Mouse (Mus musculus) spleen, postnatal 36 days (tissue): ENCODE results near the gene Stat5a.

Experiments used
- DNase-seq, 2 experiments: peaks; one replicate each; pipeline ENCODE4 v3.0.0; 2022; ENCODE audit warnings: low spot score in 2 of 2, mixed read lengths in 1 of 2

Stat5a gene

GRCm38 (mm10) chr11:100836923-100837702 is 22.0 kb upstream of the Stat5a start:
- no peak for DNase-seq

DNA sequence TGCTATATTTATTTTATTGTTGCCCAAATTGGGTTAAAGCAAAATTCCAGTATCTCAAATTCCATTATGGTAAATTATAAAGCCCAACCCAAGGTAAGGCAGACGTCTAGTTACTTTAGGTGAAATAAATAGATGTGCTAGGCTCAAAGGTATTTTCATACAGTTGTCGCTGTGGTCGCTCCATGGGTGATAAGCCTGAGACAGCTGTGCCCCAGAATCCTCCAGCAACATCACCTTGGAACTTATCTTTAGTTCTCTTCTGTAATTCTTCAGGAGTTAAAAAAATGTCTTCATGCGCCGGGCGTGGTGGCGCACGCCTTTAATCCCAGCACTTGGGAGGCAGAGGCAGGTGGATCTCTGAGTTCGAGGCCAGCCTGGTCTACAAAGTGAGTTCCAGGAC is 20.3 kb upstream of the Stat5a start:
- DNase-seq, result no peak

DNA sequence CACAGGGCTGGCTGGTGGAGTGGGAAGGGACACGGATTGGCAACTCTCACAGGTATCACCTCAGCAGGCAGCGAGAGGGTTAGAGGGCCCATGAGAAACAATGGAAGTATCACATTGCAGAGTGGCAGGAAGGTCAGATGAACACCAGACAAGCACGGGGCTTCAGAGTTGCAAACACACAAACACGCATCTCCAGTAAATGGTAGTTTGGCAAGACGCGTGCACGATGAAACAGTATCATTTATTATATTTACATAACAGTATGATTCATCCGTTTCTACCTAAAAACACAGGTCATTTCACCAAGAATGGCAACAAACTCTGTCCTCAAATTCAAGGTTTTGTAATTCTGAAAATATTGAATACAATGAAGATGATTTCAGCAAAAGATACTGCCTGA is 19.6 kb upstream of the Stat5a start:
- DNase-seq, result no peak

DNA sequence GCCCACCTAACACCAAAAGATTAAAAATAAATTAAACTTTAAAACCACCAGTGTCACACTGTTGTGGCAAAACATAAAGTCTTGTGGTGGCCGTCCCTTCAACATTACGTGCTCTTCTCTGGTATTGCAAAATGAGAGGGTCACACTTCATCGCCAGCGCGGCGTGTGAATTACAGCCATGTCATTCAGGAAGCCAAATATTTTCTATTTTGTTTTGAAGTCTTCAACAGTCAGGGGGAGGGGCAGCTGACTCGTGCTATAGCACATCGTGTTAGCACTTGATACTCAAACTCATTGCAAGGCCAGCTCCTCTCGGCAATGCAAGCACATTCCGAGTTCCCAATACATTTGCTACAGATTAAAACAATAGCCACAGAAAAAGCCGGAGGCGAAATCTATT is 18.3 kb upstream of the Stat5a start:
- DNase-seq, result peak in 1 of 2 experiments; percentile 53

DNA sequence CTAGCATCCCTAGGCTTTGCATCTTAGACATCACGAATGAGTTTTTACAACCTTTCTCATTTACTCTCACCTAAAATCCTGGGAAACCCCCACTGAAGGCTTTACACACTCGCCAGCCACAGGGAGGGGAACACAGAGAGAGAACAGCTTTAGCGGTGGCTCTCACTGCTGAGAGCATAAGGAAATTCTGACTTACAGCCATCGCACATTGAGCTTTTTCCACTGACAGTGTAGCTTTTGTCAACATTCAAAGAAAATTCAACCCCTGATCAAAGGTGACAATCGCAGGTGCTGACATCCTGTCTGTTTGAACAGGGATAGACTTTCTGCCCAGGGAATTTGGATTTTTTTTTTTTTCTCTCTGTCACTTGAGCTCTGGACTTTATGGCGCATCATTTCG is 17.1 kb upstream of the Stat5a start:
- no peak for DNase-seq

DNA sequence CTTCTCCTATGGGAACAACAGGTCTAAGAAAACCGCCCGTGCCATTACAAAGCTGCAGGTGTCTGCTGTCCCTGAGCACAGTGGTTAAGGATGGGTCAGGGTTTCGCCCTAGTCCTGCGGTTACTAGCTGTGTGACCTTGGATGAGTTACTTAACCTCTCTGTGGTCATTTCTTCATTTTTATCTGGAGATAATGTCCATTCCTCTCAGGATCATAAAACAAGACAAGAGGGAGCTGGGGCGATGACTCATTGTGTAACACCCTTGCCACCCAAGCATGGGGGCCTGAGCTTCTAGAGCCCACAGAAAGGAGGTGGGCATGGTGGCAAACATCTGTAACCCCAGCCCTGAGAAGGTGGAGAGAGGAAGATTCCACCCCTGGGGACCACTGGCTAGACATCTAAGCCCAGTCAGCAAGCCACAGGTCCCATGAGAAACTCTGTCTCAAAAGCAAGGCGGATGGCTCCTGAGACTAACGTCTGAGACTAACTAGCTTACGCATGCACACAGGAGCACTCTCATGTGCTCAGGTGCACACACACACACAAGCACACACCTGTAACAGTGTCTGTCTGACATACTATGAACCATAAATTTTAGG is 16.0 kb upstream of the Stat5a start:
- no peak for DNase-seq

- DNase-seq, result no peak
Measured at GRCm38 (mm10) chr11:100844121-100844520, 15.0 kb upstream of the Stat5a start.

GRCm38 (mm10) chr11:100845793-100846192 is 13.4 kb upstream of the Stat5a start:
- no peak for DNase-seq

GRCm38 (mm10) chr11:100847572-100847971 is 11.6 kb upstream of the Stat5a start:
- DNase-seq, result no peak

- DNase-seq, result no peak
Measured at GRCm38 (mm10) chr11:100848080-100848479, 11.1 kb upstream of the Stat5a start.

GRCm38 (mm10) chr11:100848789-100849379 is 10.3 kb upstream of the Stat5a start:
- no peak for DNase-seq

DNA sequence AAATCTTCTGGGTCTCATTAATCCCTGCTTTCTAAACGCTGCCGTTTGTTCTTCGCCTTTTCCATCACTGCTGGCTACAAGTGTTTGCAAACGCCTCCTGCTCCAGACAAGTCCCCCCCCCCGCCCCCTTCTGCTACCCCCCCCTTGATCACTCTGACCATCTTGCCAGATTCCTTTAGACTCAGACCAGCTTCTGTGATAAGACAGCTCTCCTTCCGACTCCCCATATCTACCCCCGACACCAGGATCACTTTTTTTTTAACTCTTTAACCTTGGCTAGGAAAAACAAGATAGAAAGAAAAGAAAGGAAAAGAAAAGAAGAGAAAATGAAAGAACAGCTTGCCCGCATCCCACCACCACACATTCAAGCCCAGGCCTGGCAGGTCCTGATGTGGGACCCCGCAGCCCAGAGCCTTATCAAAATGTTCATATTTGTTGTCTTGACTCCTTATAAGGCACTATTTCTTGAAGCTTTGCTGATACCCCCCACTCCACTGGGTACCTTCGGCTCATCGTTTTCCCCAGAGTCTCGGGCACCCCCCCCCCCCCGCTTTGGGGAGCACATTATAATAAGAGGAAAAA is 9.6 kb upstream of the Stat5a start:
- no peak for DNase-seq

- peak; percentile 85 to 86 for DNase-seq
Measured at GRCm38 (mm10) chr11:100850038-100850777, 8.9 kb upstream of the Stat5a start, which contains the start of gene Stat5b. Stat5b (minus strand) TSS chr11:100850724.

DNA sequence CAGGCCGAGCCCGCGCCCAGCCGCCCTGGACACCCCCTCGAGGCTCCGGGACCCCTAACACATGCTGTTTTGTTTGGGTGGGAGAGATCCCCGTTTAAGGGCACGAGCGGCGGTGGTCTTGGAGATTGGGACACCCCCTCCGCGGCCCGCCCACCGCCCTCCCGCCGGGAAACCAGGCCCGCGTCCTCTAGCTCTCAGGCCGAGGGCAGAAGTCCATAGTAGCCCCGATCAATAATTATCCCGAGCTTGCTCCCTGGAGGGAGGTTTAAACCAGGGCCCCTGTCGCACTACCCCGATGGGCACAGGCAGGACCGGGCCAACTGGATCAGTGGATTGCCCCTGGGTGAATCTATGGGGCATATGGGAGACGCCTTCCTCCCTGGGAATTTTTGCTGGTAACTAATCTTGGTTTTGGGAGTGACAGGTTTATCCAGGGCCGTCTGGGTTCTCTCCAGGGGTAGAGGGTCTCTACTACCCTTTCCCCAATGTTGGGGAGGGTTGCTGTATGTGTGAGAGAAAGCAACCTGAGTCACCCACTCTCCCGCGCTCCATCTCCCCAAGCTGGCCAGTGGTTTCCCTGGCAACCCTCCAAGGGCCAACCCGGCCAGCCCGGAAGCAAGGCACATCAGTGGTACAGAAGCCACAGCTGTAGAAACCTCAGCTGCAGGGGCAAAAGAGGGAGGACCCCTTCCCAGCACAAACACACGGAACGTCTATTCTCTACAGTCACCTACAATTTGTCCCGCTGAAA is 8.2 kb upstream of the Stat5a start:
- peak; percentile 28 to 47 for DNase-seq

GRCm38 (mm10) chr11:100852088-100852487 is 7.1 kb upstream of the Stat5a start:
- DNase-seq, result no peak

- DNase-seq, result no peak
Measured at GRCm38 (mm10) chr11:100853018-100853417, 6.1 kb upstream of the Stat5a start.

DNA sequence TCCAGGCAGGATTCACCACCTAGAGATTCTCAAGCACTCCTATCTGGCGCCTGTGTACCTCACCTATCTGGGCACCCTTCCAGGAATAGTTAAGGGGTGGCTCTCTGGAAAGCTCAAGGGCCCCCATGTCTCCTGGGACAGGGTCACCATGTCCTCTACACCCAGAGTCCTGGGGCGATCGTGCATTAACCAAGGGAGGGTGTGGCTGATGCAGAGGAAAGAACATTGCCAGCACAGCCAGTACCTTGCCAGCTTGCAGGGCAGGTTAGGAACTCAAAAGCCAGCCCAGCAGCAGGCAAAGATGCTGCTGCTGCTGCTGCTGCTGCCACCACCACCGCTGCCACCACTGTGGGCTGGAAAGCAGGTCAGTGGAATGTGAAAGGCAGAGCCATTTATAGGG is 4.9 kb upstream of the Stat5a start:
- DNase-seq, result no peak

DNA sequence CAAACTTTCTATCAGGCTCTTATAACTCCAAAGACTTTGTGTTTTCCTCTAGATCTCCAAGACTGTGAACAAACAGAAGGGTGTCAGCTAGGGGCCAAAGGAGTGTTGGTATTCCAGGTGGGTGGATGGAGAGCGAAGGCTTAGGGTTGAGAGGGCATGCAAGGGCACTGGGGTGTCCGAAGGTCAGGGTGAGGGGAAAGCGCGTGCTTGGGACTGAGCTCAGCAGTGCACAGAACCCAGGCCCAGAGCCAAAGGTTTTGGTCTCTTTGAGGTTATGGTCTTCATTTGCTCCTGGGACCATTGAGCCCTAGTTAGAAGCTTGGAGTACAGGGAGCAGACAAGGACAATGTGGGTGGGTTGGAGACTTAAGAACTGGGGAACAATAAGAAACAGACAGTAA is 4.0 kb upstream of the Stat5a start:
- no peak for DNase-seq

- no peak for DNase-seq
Measured at GRCm38 (mm10) chr11:100857960-100858359, 1.2 kb upstream of the Stat5a start.

GRCm38 (mm10) chr11:100859579-100860075 is 476 bp downstream of the Stat5a start:
- DNase-seq, result no peak
